34 mouse cellular contexts compared by ENCODE assay signal in genomic region chr6:120101996-120102395, GRCm38 (mm10). TPM values are rescaled to one million over a fixed set of nuclear protein-coding genes. Genes with fewer than 3 reads are reported as not detected.
DNase-seq lines count a peak whose midpoint lies in the region; ATAC-seq and TF ChIP-seq lines count a peak whose summit lies in the region.
"Had no signal": no experiment of that assay in that cellular context is flagged by ENCODE, and none has a peak within 500 bp of the region (broad histone marks: within the 10 kb centered on the region; RNA-seq: fewer than 3 reads in every experiment).

No protein-coding gene starts in this region.

- no peaks in the 10 kb centered on the region for H3K79me2 ChIP-seq in heart, adult 2 months (replicated peaks; ENCODE audit: control insufficient read depth, insufficient read depth, low read length)

- no peaks in the 10 kb centered on the region for H3K27me3 ChIP-seq in heart, adult 2 months (ENCODE audit: control insufficient read depth, insufficient read depth, low read length)
- H3K27me3 ChIP-seq: embryonic facial prominence, embryonic 12.5 days; forebrain, embryonic 12.5 days; forebrain, embryonic 15.5 days; heart, embryonic 13.5 days had no signal

- H3K9ac ChIP-seq in heart, adult 2 months (ENCODE audit: low read depth, low read length) = no peak overlapping the region
- H3K9ac ChIP-seq: embryonic facial prominence, embryonic 12.5 days; forebrain, embryonic 12.5 days; forebrain, embryonic 15.5 days; heart, embryonic 13.5 days; hindbrain, embryonic 14.5 days had no signal

- peak; percentile 76 for ATAC-seq in megakaryocyte, adult 5-6 weeks (ENCODE audit: poor library complexity, severe bottlenecking)
- ATAC-seq: CD4-positive, CD25-positive, alpha-beta regulatory T cell, adult 4 months; forebrain, embryonic 15.5 days; hindbrain, postnatal 0 days; inflammation-experienced regulatory T-cells, adult 6 months; intestine, embryonic 16.5 days had no signal

- no peak overlapping the region for H3K4me3 ChIP-seq in heart, adult 2 months
- H3K4me3 ChIP-seq: embryonic facial prominence, embryonic 12.5 days; erythroblast, embryonic 14.5 days; forebrain, embryonic 12.5 days; forebrain, embryonic 15.5 days; heart, embryonic 10.5 days; heart, embryonic 13.5 days had no signal

- no peaks in the 10 kb centered on the region for H3K36me3 ChIP-seq in heart, adult 2 months (ENCODE audit: control insufficient read depth, insufficient read depth, low read length)
- H3K36me3 ChIP-seq: embryonic facial prominence, embryonic 12.5 days; forebrain, embryonic 12.5 days; forebrain, embryonic 15.5 days; heart, embryonic 10.5 days; heart, embryonic 13.5 days had no signal

- no peaks in the 10 kb centered on the region for H3K4me1 ChIP-seq in heart, adult 2 months (ENCODE audit: control insufficient read depth, insufficient read depth, low read length)
- H3K4me1 ChIP-seq: embryonic facial prominence, embryonic 12.5 days; forebrain, embryonic 12.5 days; forebrain, embryonic 15.5 days; heart, embryonic 10.5 days; heart, embryonic 13.5 days had no signal

- intact Hi-C loops in heart, adult 2 months (cut with DNase I) = no loop called here

- TF ChIP-seq POLR2A in heart, adult 2 months (IDR thresholded peaks at IDR 0.05; ENCODE audit: insufficient read depth, low read depth, low read length) = no peak

- whole genome bisulfite sequencing in heart, adult 2 months = 84% methylated on average over 6 of the region's 6 CpGs

- TF ChIP-seq EP300 in heart, adult 2 months (IDR thresholded peaks at IDR 0.05; ENCODE audit: insufficient read depth, low read depth, low read length) = no peak

- peak; percentile 78 for DNase-seq in heart, adult 11 months
- no peak for DNase-seq in heart, adult 2 months
- peak; percentile 47 for DNase-seq in MEL-GATA-1-ER (ENCODE audit: extremely low read depth, low read depth)
- no peak for DNase-seq in adrenal gland, postnatal 25 days
- no peak for DNase-seq in left cerebral cortex, adult 11 months (ENCODE audit: low spot score)
- DNase-seq in left cerebral cortex, adult 18-20 months (ENCODE audit: low spot score in 2 of 2) = no peak
- DNase-seq: adrenal gland, adult 2 months; adrenal gland, postnatal 14 days; cerebellum, adult 11-12 months; cerebellum, adult 8-10 months; cerebellum, postnatal 10 days; cerebellum, postnatal 36 days; gastrocnemius, postnatal 10 days; gastrocnemius, postnatal 36 days; heart, adult 18-20 months; heart, postnatal 14 days; heart, postnatal 4 days had no signal

- TF ChIP-seq CTCF in heart, adult 2 months (IDR thresholded peaks at IDR 0.05) = no peak

- H3K27ac ChIP-seq in heart, adult 2 months = no peak overlapping the region
- H3K27ac ChIP-seq: embryonic facial prominence, embryonic 12.5 days; forebrain, embryonic 12.5 days; forebrain, embryonic 15.5 days; heart, embryonic 10.5 days; heart, embryonic 13.5 days; hindbrain, embryonic 14.5 days; hindbrain, postnatal 0 days had no signal

RNA-seq across cellular contexts. Expression of gene Ninj2, which starts 8.8 kb away (rescaled TPM):
- not detected for total RNA-seq in heart, adult 2 months (2021)
- not detected in 2 replicates for polyA plus RNA-seq in heart, adult 2 months (2012; rRNA removed)
- total RNA-seq in megakaryocyte, adult 5-6 weeks (2015) = not detected in 2 replicates
- not detected in 2 replicates for total RNA-seq in megakaryocyte, adult 5-6 weeks (2017)
- not detected in 2 replicates for total RNA-seq in adrenal gland, postnatal 25 days (2021)
- total RNA-seq in left cerebral cortex, adult 18-20 months (2021) = under 1 TPM; 0.42 to 0.63 TPM
- total RNA-seq: adrenal gland, adult 2 months; adrenal gland, postnatal 14 days; gastrocnemius, adult 18-20 months; gastrocnemius, postnatal 10 days; gastrocnemius, postnatal 36 days; heart, adult 18-20 months; heart, postnatal 14 days; heart, postnatal 4 days; hindbrain, postnatal 0 days had no signal
- polyA plus RNA-seq: adrenal gland, adult 2 months; brain, embryonic 14.5 days; C2C12; embryonic facial prominence, embryonic 12.5 days; erythroblast, embryonic 14.5 days; forebrain, embryonic 12.5 days; forebrain, embryonic 15.5 days; heart, embryonic 10.5 days; heart, embryonic 13.5 days; heart, embryonic 16.5 days; hindbrain, embryonic 11.5 days; hindbrain, embryonic 14.5 days; hindbrain, postnatal 0 days had no signal

Comparison
In these comparisons a context has a peak if more than half of its experiments do, and no peak if none do; other contexts are left out.
1. DNase-seq: peak in heart, adult 11 months (single experiment) and MEL-GATA-1-ER (single experiment); none in heart, adult 2 months (0 of 2), adrenal gland, postnatal 25 days (single experiment), left cerebral cortex, adult 11 months (single experiment) and left cerebral cortex, adult 18-20 months (0 of 2).